Mouse (Mus musculus): ENCODE measurements around the gene Zfp276.

Zfp276 gene

DNA sequence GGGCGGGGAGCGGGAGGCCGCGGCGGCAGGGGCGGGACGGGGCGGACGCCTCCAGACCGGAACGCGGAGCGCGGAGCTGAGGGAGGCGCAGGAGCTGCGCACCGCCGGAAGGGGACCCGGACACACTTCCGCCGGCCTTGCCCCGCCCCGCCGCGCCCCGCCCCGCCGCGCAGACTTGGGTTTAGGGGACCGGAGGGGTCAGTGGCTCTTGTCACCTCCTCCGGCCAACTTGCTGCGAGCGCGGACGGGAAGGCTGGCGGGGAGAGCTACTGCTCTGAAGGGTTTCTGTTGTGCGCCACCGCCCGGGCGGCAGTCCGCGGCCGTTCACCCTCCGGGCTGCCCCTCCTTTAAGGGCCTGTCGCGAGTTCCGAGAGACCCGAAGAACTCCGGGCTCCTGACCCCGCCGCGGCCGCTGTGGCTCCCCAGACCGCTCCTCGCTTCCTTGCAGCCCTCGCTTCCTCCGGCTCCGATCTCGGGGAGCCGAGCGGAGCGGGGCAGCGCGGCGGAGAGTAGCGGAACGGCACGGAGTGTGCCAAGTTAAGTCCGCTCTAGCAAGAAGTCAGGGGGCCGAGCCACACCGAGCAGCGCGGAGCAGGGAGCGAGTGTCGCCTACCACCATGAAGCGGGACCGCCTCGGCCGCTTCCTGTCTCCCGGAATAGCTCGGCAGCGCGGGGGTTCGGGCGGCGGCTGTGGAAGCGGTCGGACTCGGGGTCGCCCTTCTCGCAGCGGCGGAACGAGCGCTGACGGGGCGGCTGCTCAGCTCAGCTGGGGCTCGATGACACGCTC lies at the start of gene Zfp276, which contains the start of gene Vps9d1:
TSS of gene Zfp276 (plus strand) at position 97 of the 787 bp plus-strand sequence.
TSS of gene Vps9d1 (minus strand) at position 250 of the 787 bp plus-strand sequence.
- POLR2A ChIA-PET, result interaction anchor here (0.6 to 5.9 kb wide), 33 partner anchors 8 to 962 kb away, joined by 3 to 46 read pairs (median 4); partner anchors contain the start of genes Spata2l (in 4 of the 4), Chmp1a (in 2 of the 4), Spata33 (in 2 of the 4) and Cdk10 (in 1 of the 4)
- CTCF ChIA-PET, result interaction anchor here (0.5 to 1.5 kb wide), 11 partner anchors 17 to 273 kb away, joined by 3 to 10 read pairs (median 3); partner anchors contain the start of gene Mc1r (in 1 of the 4)

DNA sequence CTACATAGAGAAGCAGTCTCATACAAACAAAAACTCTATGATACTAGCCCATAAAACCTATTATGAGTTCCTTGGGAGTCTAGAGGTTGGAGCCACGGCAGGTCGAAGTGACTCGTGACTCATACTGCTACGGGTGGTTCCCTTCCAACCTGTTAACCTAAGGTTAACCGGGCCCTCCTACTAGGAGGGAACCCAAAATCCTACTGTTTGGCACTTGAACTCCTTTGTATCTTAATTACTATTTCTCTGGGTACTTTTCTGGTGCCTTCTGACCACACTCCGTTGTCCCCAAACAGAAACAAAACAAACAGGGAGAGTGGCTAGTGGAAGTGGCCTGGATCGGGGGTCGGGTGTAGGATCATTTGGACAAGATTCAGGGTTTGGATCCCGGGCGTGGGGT lies 42.1 kb upstream of the Zfp276 start:
- ChIA-PET POLR2A (interaction anchor here in 3 of 4 experiments (1.0 to 3.1 kb wide), 41 partner anchors 8 to 341 kb away, joined by 3 to 48 read pairs (median 6); partner anchors contain the start of genes Cdk10 (in 3 of the 3), Spata2l (in 2 of the 3), Dpep1 (in 1 of the 3) and Fanca (in 1 of the 3)), CTCF (interaction anchor here (0.5 to 2.8 kb wide), 22 partner anchors 10 to 1685 kb away, joined by 3 to 40 read pairs (median 6); partner anchors contain the start of genes Spata2l (in 3 of the 4), Cdk10 (in 1 of the 4) and Spire2 (in 1 of the 4))

DNA sequence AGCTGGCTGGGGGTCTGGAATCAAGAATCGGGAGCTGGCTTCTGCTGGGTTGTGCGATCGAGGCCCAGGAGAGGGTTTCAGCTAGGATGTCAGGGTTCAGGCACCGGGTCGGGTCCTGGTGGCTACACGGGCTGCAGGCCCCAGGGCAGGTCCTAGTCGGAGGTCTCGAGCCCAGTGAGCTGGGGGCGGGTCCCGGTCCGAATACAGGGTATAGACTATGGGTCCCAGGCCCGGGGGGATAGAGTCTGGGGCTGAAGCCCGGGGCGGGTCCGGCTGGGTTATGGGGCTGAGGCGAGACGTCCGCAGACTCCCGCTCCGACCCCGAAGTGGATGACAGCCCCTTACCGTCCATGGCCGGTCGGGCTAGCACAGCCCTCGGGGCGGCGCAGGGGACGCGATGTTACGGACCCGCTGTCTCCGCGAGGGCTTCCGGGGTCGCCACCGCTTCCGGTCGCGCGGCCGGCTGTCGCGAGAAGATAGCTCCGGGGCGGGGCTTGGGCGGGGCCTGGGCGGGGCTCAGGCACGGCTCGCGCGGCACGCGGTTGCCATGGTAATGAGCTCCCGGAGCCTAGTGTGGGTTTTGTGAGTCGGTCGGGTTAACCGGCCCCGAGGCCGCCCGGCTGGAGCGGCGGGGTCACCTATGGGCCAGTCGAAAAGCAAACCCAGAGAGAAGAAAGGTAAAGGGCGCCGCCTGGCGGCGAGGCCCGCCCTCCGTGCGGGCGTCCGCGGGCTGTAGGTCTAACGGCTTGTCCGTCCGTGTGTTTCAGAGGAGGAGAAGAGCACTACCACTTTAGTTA lies 41.5 kb upstream of the Zfp276 start, which contains the start of the genes Chmp1a and Spata33:
TSS of gene Chmp1a (minus strand) at position 443 of the 797 bp plus-strand sequence.
TSS of gene Spata33 (plus strand) at position 512 of the 797 bp plus-strand sequence.
- ChIA-PET POLR2A (interaction anchor here (0.5 to 3.1 kb wide), 106 partner anchors 9 to 769 kb away, joined by 3 to 48 read pairs (median 4); partner anchors contain the start of genes Cdk10 (in 3 of the 4), Spata2l (in 3 of the 4), Dpep1 (in 2 of the 4) and Tcf25 (in 2 of the 4)), CTCF (interaction anchor here (0.5 to 2.8 kb wide), 58 partner anchors 9 to 1685 kb away, joined by 3 to 40 read pairs (median 4); partner anchors contain the start of genes Spata2l (in 3 of the 4), Mc1r (in 2 of the 4), Cdk10 (in 1 of the 4) and Spire2 (in 1 of the 4))

DNA sequence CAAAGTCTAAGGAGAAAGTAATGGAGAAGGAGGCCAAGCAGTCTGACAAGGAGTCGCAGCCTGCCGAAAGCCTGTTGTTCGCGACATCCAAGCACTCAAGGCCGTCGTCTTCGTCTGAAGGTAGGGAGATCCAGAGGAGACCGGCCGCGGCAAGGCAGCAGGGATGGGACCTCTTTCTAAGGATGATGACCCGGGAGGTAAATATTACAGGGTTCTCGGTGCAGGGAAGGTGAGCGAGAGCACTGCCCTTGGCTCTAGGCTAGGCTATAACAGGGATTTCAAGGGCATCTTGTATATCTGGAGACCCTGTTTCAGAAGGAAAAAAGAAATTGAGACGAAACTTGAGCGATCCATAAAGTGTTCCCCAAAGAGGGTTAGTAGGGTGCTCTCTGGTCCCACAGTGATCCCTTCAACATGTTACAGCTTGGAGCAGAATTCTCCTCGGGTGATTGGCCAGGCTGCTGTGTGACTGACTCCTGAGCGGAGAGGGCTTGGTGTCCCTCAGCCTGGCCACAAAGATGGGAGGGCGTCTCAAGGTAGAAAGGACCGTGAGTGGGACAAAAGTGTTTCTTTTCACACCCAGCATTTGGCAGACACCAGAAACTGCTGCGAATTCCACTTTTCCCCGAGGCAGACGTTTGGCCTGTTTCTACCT lies 40.8 kb upstream of the Zfp276 start:
- CTCF ChIA-PET, result interaction anchor here (0.7 to 2.8 kb wide), 44 partner anchors 8 to 931 kb away, joined by 3 to 40 read pairs (median 4); partner anchors contain the start of genes Spata2l (in 3 of the 4), Mc1r (in 1 of the 4), Spire2 (in 1 of the 4) and Zfpm1 (in 1 of the 4)

DNA sequence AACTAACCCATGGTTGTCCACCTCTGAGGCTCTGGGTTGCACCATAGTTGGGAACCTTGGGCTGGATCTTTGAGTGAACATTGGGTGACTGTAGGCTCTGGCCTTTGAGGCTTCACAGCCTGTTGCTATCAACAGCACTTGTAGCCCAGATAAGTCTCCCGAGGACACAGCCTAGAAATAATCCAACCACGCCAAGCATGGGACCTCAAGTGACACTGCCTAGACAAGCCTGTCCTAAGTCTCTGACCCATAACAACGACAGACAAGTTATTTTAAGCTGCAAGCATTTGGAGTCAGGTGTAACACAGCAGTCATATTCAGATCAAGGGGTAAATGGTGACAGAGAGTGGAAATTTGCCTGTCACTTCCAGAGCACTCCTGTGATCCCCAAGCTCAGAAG lies 38.6 kb upstream of the Zfp276 start:
- CTCF ChIA-PET, result no interaction called here
- POLR2A ChIA-PET, result interaction anchor here in 1 of 4 experiments (1.0 kb wide), 2 partner anchors 9 to 107 kb away, joined by 3 to 4 read pairs; partner anchors contain the start of gene Cdk10

More for the DNA sequence above, 40.8 kb upstream of the Zfp276 start:
- POLR2A ChIA-PET, result interaction anchor here (0.5 to 3.1 kb wide), 104 partner anchors 8 to 770 kb away, joined by 3 to 48 read pairs (median 4); partner anchors contain the start of genes Cdk10 (in 3 of the 4), Spata2l (in 3 of the 4), Dpep1 (in 2 of the 4) and Tcf25 (in 2 of the 4)

DNA sequence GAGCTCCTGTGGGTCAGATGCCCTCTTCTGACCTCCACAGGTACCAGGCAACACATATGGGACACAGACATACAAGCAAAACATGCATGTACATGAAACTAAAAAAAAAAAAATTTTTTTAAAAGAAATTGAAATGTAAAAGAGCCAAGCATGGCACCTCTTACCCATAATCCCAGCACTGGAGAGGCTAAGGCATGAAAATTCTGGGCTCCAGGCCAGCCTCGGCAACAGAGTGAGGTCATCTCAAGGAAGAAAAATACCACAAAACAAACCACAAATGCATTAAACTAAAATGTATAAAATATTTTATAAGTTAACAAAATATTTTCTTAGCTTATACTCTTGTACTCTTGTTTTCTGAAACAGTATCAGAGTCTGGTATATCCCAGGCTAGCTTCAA lies 33.1 kb upstream of the Zfp276 start:
- ChIA-PET POLR2A (interaction anchor here (0.5 to 2.5 kb wide), 11 partner anchors 9 to 407 kb away, joined by 3 to 16 read pairs (median 3); partner anchors contain the start of genes Spata2l (in 2 of the 4), Chmp1a (in 1 of the 4), Spata33 (in 1 of the 4) and Zfp276 (in 1 of the 4)), CTCF (interaction anchor here in 3 of 4 experiments (0.5 to 1.3 kb wide), 8 partner anchors 8 to 769 kb away, joined by 3 to 9 read pairs (median 4); partner anchors contain the start of genes Chmp1a (in 1 of the 3) and Spata33 (in 1 of the 3))

DNA sequence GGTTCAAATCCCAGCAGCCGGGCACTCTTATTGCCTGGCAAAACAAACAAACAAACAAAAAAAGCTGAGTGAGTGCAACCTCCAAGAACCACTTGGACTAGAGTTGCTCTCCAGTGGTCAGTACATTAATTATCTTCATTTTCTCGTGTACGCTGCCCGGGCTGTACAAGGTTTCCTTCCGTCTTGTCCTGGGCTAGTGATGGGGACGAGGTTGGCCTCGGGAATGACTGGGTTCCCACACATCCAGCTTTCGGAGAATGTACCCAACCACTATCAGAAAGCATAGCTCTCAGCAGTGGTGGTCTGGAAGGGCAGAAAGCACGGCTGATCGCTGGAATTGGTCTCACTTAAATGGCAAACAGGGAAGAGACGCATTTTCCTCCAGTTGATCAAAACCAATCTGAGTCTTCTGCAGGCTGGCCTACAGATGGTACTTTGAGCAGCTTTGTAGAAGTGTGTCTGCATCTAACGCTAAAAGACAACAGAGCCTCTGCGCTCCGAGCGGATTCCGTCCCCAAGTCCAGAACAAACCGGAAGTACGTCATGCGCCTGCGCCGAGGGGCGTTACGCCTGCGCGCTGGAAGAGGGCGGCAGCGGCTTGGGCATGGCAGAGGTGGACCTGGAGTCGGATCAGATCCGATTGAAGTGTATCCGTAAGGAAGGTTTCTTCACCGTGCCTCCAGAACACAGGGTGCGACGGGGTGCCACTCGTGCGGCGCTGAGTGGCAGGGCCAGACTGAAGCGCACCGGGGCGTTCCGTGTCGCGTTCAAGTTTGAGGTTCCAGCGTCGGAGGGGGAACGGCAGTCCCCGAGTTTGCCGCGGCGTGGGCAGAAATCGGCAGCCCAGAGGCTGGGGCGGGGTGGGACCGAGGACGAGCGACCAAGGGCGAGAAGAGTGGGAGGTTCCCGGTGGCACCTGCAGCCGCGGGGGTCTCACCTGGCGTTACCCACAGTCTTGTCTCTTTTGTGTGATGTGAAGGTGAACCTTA lies 29.4 kb upstream of the Zfp276 start, which contains the start of gene Cdk10:
TSS of gene Cdk10 (plus strand) at position 565 of the 989 bp plus-strand sequence.
- ChIA-PET POLR2A (interaction anchor here in 3 of 4 experiments (0.6 to 3.7 kb wide), 21 partner anchors 8 to 294 kb away, joined by 3 to 30 read pairs (median 4); partner anchors contain the start of genes Chmp1a (in 3 of the 3), Spata2l (in 3 of the 3), Spata33 (in 3 of the 3) and Gas8 (in 1 of the 3)), CTCF (interaction anchor here in 3 of 4 experiments (0.6 to 1.9 kb wide), 7 partner anchors 9 to 86 kb away, joined by 3 to 6 read pairs (median 4); partner anchors contain the start of genes Chmp1a (in 2 of the 3), Spata33 (in 2 of the 3) and Spata2l (in 1 of the 3))

DNA sequence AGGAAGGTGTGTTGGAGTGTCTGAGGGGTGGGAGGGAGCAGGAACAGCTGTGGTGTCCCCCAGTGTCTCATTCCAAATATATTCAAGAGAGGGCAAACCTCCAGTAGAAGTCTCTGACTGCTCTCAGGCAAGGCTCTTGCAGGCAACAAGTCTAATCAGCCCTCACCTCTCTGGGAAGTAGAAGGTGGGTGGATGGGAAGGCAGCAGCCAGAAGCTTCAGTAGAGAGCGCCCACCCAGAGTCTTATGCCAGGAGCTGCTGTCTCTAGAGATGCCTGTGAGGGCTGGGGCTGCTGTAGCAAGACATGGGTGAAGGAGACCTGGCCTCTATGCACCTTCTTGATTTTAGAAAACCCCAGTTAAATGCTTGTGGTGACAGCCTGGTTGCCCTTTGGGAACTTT lies 25.6 kb upstream of the Zfp276 start:
- POLR2A ChIA-PET, result interaction anchor here in 1 of 4 experiments (1.3 kb wide), 2 partner anchors 12 to 16 kb away, joined by 3 to 5 read pairs; partner anchors contain the start of genes Chmp1a and Spata33
- CTCF ChIA-PET, result no interaction called here

DNA sequence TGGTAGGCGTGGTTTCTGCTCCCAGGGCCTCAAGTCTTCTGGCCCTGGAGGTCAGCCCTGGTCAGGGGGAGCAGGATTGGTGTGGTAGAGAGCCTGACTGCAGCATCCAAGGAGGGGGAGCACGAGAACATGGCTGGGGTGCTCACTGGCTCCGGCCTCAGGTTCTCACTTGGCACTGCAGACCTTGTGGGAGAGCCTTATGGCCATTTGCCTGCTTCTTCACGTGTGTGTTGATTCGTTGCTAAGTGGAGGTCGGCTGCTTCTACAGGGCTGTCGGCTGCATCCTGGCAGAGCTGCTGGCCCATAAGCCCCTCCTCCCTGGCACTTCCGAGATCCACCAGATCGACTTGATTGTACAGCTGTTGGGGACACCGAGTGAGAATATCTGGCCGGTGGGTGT lies 23.7 kb upstream of the Zfp276 start:
- POLR2A ChIA-PET, result interaction anchor here in 2 of 4 experiments (1.1 to 1.6 kb wide), 2 partner anchors 9 to 124 kb away, joined by 3 to 6 read pairs; no protein-coding TSS in a partner anchor
- CTCF ChIA-PET, result interaction anchor here in 1 of 4 experiments (1.5 kb wide), 1 partner anchor 18 kb away, joined by 4 read pairs; the partner anchor contains the start of genes Chmp1a and Spata33

DNA sequence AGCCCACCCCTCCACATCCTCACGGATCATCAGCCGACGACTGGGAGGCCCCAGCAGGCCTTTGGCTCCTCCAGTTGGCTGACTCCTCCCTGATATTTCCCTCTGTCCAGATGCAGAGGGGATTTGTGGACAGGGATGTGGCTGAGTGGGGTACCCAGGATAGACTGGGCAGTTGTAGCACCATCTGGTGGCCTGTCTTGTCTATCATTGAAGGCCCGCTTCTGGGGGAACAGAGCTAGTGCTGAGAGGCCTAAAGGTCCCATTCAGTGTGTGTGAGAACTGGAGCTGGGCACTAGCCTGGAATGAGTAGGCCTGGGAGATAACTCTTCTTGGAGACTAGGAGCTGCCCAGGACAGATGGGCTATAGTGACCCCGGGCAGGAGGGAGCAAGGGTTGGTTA lies 22.3 kb upstream of the Zfp276 start:
- ChIA-PET POLR2A (interaction anchor here in 3 of 4 experiments (0.5 to 9.1 kb wide), 12 partner anchors 12 to 124 kb away, joined by 3 to 53 read pairs (median 5); partner anchors contain the start of genes Chmp1a (in 2 of the 3), Spata33 (in 2 of the 3), Vps9d1 (in 1 of the 3) and Zfp276 (in 1 of the 3)), CTCF (interaction anchor here in 3 of 4 experiments (0.5 to 3.5 kb wide), 13 partner anchors 8 to 297 kb away, joined by 3 to 19 read pairs (median 4); partner anchors contain the start of genes Chmp1a (in 3 of the 3) and Spata33 (in 3 of the 3))

DNA sequence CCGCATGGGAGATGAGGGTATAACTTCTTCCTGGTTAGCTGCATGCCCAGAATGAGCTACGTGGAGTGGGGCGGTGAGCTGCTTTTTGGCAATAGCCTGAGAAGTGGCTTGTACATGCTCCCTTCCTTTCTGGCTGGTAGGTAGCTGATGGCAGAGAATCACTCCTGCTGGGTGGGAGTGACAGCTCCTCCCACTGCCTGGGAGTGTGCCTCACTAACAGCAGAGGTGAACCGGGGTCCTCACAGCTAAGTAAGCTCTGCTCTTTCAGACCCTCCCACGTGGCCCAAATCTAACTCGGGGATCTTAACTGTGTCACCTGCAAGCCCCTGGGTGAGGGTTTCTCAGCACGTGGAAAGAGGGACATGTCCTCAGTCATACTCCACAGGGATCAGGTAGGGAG lies 21.4 kb upstream of the Zfp276 start:
- POLR2A ChIA-PET, result interaction anchor here in 3 of 4 experiments (0.5 to 9.1 kb wide), 18 partner anchors 8 to 646 kb away, joined by 3 to 53 read pairs (median 8); partner anchors contain the start of genes Cdk10 (in 2 of the 3), Chmp1a (in 2 of the 3), Spata33 (in 2 of the 3) and Vps9d1 (in 1 of the 3)
- CTCF ChIA-PET, result interaction anchor here (0.8 to 3.5 kb wide), 14 partner anchors 8 to 210 kb away, joined by 3 to 19 read pairs (median 5); partner anchors contain the start of genes Chmp1a (in 2 of the 4) and Spata33 (in 2 of the 4)

DNA sequence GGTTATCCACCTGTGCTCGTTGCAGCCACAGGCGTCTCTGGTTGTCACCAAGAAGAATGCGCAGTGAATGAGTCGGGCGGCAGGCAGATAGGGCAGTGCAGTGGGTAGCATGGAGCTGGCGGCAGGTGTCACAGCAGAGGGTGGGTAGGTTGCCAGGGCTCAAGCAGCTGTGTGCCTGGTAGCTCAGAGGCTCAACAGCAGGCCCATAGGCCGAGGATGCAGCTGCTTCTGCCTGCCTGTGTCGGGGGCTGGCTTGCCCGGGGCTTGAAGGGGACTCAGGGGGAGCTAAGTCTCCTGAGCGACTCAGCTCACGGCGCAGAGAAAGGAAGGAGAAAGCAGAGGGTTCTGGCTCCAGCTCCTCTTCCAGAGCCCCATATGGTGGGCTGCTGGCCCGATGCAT lies 20.7 kb upstream of the Zfp276 start:
- CTCF ChIA-PET, result interaction anchor here in 3 of 4 experiments (0.6 to 3.5 kb wide), 15 partner anchors 9 to 411 kb away, joined by 3 to 19 read pairs (median 5); partner anchors contain the start of genes Chmp1a (in 1 of the 3), Mc1r (in 1 of the 3) and Spata33 (in 1 of the 3)
- POLR2A ChIA-PET, result interaction anchor here (0.5 to 9.1 kb wide), 30 partner anchors 9 to 598 kb away, joined by 3 to 53 read pairs (median 5); partner anchors contain the start of genes Vps9d1 (in 3 of the 4), Zfp276 (in 3 of the 4), Cdk10 (in 2 of the 4) and Chmp1a (in 2 of the 4)

DNA sequence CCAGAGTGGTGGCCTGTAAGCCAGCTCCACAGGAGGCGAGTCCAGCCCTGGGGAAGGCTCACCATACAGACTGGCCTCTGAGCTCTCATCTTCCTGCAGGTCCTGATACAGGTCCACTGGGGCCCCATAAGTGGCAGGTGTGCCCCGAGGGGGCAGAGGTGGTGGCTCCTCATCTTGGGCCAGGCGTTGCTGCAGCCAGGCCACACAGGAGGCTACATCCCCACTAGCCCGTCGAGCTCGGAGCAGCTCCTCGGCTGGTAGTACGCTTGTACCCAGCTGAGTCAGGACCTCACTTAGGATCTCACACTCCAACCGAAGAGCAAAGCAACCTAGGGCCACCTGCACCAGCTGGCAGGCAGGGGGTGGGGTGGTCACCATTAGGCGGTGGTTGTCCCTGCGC lies 20.2 kb upstream of the Zfp276 start:
- ChIA-PET POLR2A (interaction anchor here (0.5 to 9.1 kb wide), 36 partner anchors 8 to 598 kb away, joined by 3 to 53 read pairs (median 4); partner anchors contain the start of genes Vps9d1 (in 3 of the 4), Zfp276 (in 3 of the 4), Cdk10 (in 2 of the 4) and Chmp1a (in 2 of the 4)), CTCF (interaction anchor here in 3 of 4 experiments (0.6 to 3.5 kb wide), 10 partner anchors 12 to 410 kb away, joined by 3 to 19 read pairs (median 6); partner anchors contain the start of genes Chmp1a (in 1 of the 3) and Spata33 (in 1 of the 3))

Data from embryonic stem cell, embryonic (primary cell).